Mouse (Mus musculus) left cerebral cortex, adult 11 months (tissue): ENCODE measurements at regions not wholly inside any gene's neighbourhood (a gene's known extent, or its start where the extent isn't known, plus 50 kb on each side); places are given as distances from the start of the nearest gene placed in this dataset.
"Not testable (repeated sequence)": the region's sequence is repeated elsewhere in the genome, so short reads cannot be mapped to it uniquely, and the experiment has no call there.

Experiments
- DNase-seq: peaks from one replicate; pipeline ENCODE4 v3.0.0; 2022; ENCODE audit warnings: low spot score

GRCm38 (mm10) chr8:98955803-98956202 lies 460.5 kb downstream of the Cdh8 start:
- no peak for DNase-seq

GRCm38 (mm10) chr8:98913159-98913777 lies 503.0 kb downstream of the Cdh8 start:
- no peak for DNase-seq

GRCm38 (mm10) chr8:98893331-98893730 lies 522.9 kb downstream of the Cdh8 start:
- no peak for DNase-seq

- DNase-seq: no peak
Measured at GRCm38 (mm10) chr8:98861664-98862306, 554.5 kb downstream of the Cdh8 start.

GRCm38 (mm10) chr8:98861175-98861574 lies 555.1 kb downstream of the Cdh8 start:
- DNase-seq: no peak

GRCm38 (mm10) chr8:98860416-98860815 lies 555.9 kb downstream of the Cdh8 start:
- no peak for DNase-seq

- DNase-seq: peak; percentile 8
Measured at GRCm38 (mm10) chr8:98829515-98829914, 586.8 kb downstream of the Cdh8 start.

- DNase-seq: no peak
Measured at GRCm38 (mm10) chr8:98829006-98829405, 587.3 kb downstream of the Cdh8 start.

- DNase-seq: no peak
Measured at GRCm38 (mm10) chr8:98811922-98812321, 604.3 kb downstream of the Cdh8 start.

GRCm38 (mm10) chr8:98797445-98797844 lies 618.8 kb downstream of the Cdh8 start:
- no peak for DNase-seq

- DNase-seq: no peak
Measured at GRCm38 (mm10) chr8:98767036-98767435, 649.2 kb downstream of the Cdh8 start.

GRCm38 (mm10) chr8:98756596-98756995 lies 659.7 kb downstream of the Cdh8 start:
- no peak for DNase-seq

GRCm38 (mm10) chr8:98755795-98756194 lies 660.5 kb downstream of the Cdh8 start:
- DNase-seq: no peak

GRCm38 (mm10) chr8:98752367-98752766 lies 663.9 kb downstream of the Cdh8 start:
- DNase-seq: no peak

- DNase-seq: no peak
Measured at GRCm38 (mm10) chr8:98707753-98708152, 708.5 kb downstream of the Cdh8 start.

GRCm38 (mm10) chr8:98706122-98706521 lies 710.1 kb downstream of the Cdh8 start:
- DNase-seq: no peak

GRCm38 (mm10) chr8:98685195-98685594 lies 731.1 kb downstream of the Cdh8 start:
- peak; percentile 4 for DNase-seq

- DNase-seq: peak; percentile 6
Measured at GRCm38 (mm10) chr8:98684531-98684930, 731.7 kb downstream of the Cdh8 start.

GRCm38 (mm10) chr8:98680065-98680464 lies 736.2 kb downstream of the Cdh8 start:
- DNase-seq: no peak

GRCm38 (mm10) chr8:98659287-98659686 lies 757.0 kb downstream of the Cdh8 start:
- DNase-seq: no peak

- not testable (repeated sequence) for DNase-seq
Measured at GRCm38 (mm10) chr8:98652316-98652715, 764.0 kb downstream of the Cdh8 start.

- no peak for DNase-seq
Measured at GRCm38 (mm10) chr8:98651010-98651409, 765.3 kb downstream of the Cdh8 start.

- no peak for DNase-seq
Measured at GRCm38 (mm10) chr8:98628151-98628550, 788.1 kb downstream of the Cdh8 start.
